Mouse (Mus musculus) heart, embryonic 15.5 days (tissue): ENCODE data around the gene Pabpn1. TPM values are rescaled to one million over a fixed set of nuclear protein-coding genes. Genes with fewer than 3 reads are reported as not detected.
A peak's percentile ranks its signal among the peaks of the same experiment; 100 is the strongest.

Experiments used
- ATAC-seq: fragments of 200-750 bp; cut with Nextera tagmentation; replicated peaks from 2 replicates; pipeline ENCODE4 v1.8.0; 2017; ENCODE audit warnings: low read depth, moderate TSS enrichment; ENCODE audit not compliant: insufficient number of reproducible peaks, insufficient read depth, low FRiP score
- H3K27ac ChIP-seq: fragments of 300-500 bp; sonication (generic); 2 replicates; pipeline ENCODE4 v1.5.1; 2015; ENCODE audit warnings: mild to moderate bottlenecking, inconsistent platforms
- H3K27me3 ChIP-seq: fragments of 300-500 bp; sonication (generic); 2 replicates; pipeline ENCODE4 v1.6.1; 2015; ENCODE audit warnings: inconsistent platforms
- H3K36me3 ChIP-seq: fragments of 300-500 bp; sonication (generic); 2 replicates; pipeline ENCODE4 v1.6.1; 2015; ENCODE audit warnings: mild to moderate bottlenecking, inconsistent platforms
- H3K4me1 ChIP-seq: fragments of 300-500 bp; sonication (generic); replicated peaks from 2 replicates; pipeline ENCODE4 v1.6.1; 2015; ENCODE audit warnings: inconsistent platforms
- H3K4me2 ChIP-seq: fragments of 300-500 bp; sonication (generic); 2 replicates; pipeline ENCODE4 v1.6.1; 2015; ENCODE audit warnings: inconsistent platforms, mild to moderate bottlenecking, moderate library complexity
- H3K4me3 ChIP-seq: fragments of 300-500 bp; sonication (generic); 2 replicates; pipeline ENCODE4 v1.5.1; 2015; ENCODE audit warnings: mild to moderate bottlenecking, inconsistent platforms
- H3K9ac ChIP-seq: fragments of 300-500 bp; sonication (generic); 2 replicates; pipeline ENCODE4 v1.6.1; 2015; ENCODE audit warnings: mild to moderate bottlenecking, inconsistent platforms
- H3K9me3 ChIP-seq: fragments of 300-500 bp; sonication (generic); replicated peaks from 2 replicates; pipeline ENCODE4 v1.6.1; 2016; ENCODE audit warnings: inconsistent platforms
- WGBS: fragments of 180-500 bp; shearing (Covaris S2); methylation state at CpG from one replicate; pipeline ENCODE4 v1.1.7; 2015; ENCODE audit warnings: mixed read lengths; 5-methylcytosine and 5-hydroxymethylcytosine counted together
- polyA plus RNA-seq: library from polyadenylated mRNA; unstranded; fragments of >200 nt; fragmentation: Nextera tagmentation; extraction: Ambion mirVana; gene quantifications from 2 replicates; pipeline ENCODE4 v1.2.1, GENCODE M21; 2015

Pabpn1 gene
- polyA plus RNA-seq, 1 experiment from 2014 or later, result 56.5 TPM

DNA sequence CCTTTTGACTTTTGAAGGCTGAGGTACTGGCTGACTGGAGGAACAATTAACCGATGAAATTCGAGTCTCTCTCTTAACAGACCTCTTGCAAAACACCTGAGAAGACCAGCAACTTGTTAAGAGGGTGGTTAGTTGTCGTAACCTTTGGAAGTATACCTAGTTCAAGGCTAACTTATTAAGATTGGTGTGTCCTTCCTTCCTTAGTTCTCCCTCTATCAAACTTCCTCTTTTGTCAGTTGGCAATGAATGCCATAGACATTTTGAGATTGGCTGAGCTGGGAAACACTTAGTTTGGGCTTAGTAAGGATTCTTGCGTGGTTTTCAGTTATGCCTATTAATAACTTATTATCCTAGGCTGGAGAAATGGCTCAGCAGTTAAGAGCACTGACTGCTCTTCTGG is 24.3 kb upstream of the Pabpn1 start:
- H3K9ac ChIP-seq, result no peak overlapping the region
- no peak for ATAC-seq
- 82% methylated on average over 4 of the region's 4 CpGs for WGBS

DNA sequence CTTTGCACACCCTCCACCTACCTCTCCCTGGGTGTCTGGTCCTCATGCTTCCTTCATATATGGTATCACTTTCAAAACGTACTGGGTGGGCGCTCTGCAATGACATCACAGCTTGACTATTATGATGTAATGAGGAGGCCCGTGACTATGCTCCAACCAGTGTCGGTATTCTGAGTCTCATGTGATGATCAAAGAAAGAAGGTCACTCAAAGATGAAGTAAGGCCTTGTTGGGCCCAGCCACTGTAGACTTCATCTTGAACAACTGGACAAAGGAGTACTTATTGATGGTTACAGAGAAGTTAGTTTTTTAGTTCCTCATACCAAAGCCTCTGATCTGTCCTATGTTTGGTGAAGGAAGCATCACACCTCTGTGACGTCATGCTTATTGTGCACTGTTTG is 21.4 kb upstream of the Pabpn1 start, which contains the start of gene Homez:
Gene Homez, minus strand, starts transcription at position 101 of the 400 bp plus-strand sequence.
- 79% methylated on average over 5 of the region's 5 CpGs for WGBS
- H3K9ac ChIP-seq, result no peak within 1 kb of the TSS
- H3K36me3 ChIP-seq, result no peaks in the 10 kb centered on the region
- H3K27ac ChIP-seq, result no peak within 1 kb of the TSS
- H3K27me3 ChIP-seq, result no peaks in the 10 kb centered on the region
- H3K4me1 ChIP-seq, result peaks cover 5% of the 10 kb centered on the region
- no peaks in the 10 kb centered on the region for H3K9me3 ChIP-seq
- no peak within 1 kb of the TSS for H3K4me2 ChIP-seq
- no peak within 1 kb of the TSS for H3K4me3 ChIP-seq
- no peak for ATAC-seq

More for the DNA sequence above, 24.3 kb upstream of the Pabpn1 start:
- Histone ChIP-seq H3K27ac (no peak overlapping the region), H3K9me3 (no peaks in the 10 kb centered on the region), H3K36me3 (no peaks in the 10 kb centered on the region), H3K27me3 (no peaks in the 10 kb centered on the region), H3K4me2 (no peak overlapping the region), H3K4me1 (peaks cover 8% of the 10 kb centered on the region; the same call in 1 of the 2 replicates), H3K4me3 (no peak overlapping the region)

DNA sequence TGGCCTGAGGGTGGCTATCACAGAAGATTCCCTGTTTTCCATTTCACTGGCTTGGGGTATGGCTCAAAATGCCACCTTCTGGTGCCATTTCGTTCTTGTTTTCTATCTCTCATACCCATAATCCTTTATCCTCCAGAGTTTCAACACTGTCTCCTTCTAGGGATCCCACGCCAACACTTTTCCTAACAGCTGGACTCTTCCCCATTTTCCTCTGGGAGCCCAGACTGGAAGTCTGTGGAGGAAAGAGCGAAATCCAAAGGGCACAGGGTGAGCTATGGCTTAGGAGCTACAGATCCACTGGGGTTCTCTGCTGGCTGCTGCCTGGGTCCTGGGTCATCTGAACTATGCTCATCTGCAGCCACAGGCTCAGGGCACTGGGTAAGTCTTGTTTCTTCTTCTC is 18.1 kb upstream of the Pabpn1 start:
- Histone ChIP-seq H3K9me3 (no peaks in the 10 kb centered on the region), H3K4me3 (no peak overlapping the region), H3K4me2 (no peak overlapping the region), H3K27me3 (no peaks in the 10 kb centered on the region), H3K9ac (no peak overlapping the region), H3K27ac (no peak overlapping the region), H3K4me1 (peaks cover 16% of the 10 kb centered on the region), H3K36me3 (no peaks in the 10 kb centered on the region)
- no peak for ATAC-seq
- WGBS, result 84% methylated on average over 3 of the region's 3 CpGs

DNA sequence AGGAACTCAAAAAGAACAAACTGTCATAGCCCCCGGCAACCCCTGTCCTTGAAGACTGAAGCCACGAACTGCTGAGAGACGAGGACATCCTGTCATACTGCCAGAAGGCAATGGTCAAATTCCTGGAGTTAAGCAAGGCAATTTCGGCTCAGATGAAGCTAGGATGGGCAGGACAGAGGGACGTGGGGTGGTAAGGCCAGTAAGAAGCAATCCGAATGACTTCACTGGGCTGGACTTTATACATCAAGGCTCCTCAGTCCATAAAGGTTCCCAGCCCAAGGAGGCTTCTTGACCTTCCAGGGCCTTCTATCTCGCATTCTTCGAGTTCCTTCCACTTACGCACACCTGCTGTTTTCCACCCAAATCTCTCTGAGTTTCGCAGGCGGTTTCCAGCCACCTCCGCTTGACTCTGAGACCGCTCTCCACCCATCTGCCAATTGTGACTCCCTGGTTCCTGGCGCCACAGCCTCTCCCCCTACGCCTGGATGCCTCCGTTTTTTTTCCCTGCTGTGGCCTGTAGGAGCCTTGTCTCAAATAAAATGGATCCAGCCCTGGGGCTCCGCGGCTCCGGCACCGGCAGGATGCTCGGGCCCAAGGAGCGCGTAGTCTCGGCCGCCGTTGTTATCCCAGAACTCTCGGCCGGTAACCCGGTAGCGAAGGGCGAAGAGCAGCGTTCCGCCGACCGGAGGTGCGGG is 16.3 kb upstream of the Pabpn1 start:
- peak overlapping the region; percentile 84 for H3K27ac ChIP-seq
- H3K9me3 ChIP-seq, result no peaks in the 10 kb centered on the region
- no peaks in the 10 kb centered on the region for H3K36me3 ChIP-seq
- peak overlapping the region; percentile 87 for H3K4me3 ChIP-seq
- peaks cover 16% of the 10 kb centered on the region for H3K4me1 ChIP-seq
- no peaks in the 10 kb centered on the region for H3K27me3 ChIP-seq
- 3% methylated on average over 36 of the region's 36 CpGs for WGBS
- ATAC-seq, result peak; percentile 3
- peak overlapping the region; percentile 96 for H3K4me2 ChIP-seq
- H3K9ac ChIP-seq, result peak overlapping the region; percentile 81

DNA sequence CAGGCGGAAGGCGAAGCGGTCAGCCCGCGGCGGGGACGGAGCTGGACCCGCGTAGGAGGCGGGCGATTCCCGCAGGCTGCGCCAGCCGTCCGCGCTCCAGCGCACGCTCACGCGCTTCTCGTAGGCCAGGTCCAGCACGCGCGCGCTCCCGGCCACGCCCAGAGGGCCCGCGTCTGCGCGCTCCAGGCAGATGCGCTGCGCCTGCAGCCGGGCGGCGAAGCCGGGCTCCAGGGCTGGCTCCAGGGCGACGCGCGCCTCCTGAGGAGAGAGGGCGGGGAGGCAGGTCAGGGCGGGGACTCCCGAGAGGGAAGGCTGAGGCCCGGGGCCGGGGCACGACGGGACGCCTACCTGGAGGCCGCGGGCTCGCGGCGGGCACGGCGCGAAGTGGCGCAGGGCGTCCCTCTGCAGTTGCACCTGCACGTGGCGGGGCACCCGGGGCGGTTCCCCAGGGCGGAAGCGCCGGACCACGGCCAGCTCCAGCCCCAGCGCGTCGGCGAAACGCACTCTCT is 15.7 kb upstream of the Pabpn1 start:
- H3K27me3 ChIP-seq, result no peaks in the 10 kb centered on the region
- peak overlapping the region; percentile 96 for H3K4me2 ChIP-seq
- peak overlapping the region; percentile 87 for H3K4me3 ChIP-seq
- under 1% methylated on average over 66 of the region's 72 CpGs for WGBS
- H3K9ac ChIP-seq, result peak overlapping the region; percentile 81
- H3K9me3 ChIP-seq, result no peaks in the 10 kb centered on the region
- peaks cover 16% of the 10 kb centered on the region for H3K4me1 ChIP-seq
- peak; percentile 90 for ATAC-seq
- H3K27ac ChIP-seq, result peak overlapping the region; percentile 84
- H3K36me3 ChIP-seq, result no peaks in the 10 kb centered on the region

DNA sequence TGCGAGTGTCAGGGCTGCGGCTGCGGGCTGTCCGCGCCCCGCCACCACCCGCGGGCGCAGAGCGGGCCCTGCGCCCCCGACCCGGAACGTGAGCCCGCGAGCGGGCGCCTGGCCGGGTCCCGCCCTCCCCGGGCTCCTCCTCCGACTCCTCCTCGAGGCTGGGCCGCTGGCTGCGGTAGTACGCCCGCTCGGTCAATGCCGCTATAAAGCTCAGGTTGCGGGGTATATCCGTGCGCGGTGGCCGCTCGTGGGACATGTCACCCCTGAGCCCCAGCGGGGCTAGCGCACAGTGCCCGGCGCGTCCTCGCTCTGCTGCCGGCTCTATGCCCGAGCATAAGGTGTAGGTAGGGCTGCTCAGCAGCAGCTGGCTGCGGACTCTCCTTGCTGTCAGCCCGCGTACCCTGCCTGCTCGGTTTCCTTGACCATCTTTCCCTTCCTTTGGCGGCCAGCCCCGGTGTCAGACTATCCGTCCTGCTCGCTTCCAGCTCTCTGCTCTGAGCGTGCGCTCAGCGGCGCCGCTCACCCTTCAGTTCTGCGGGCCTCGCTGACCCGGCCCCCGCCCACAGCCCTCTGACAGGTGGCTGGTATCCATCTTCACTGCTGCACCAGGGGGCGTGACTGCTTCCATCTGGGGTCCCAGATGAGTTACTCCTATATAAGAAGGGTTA is 15.1 kb upstream of the Pabpn1 start, which contains the start of gene Ppp1r3e:
Gene Ppp1r3e, minus strand, starts transcription at position 503 of the 668 bp plus-strand sequence.
- WGBS, result under 1% methylated on average over 57 of the region's 61 CpGs
- ATAC-seq, result peak; percentile 82

DNA sequence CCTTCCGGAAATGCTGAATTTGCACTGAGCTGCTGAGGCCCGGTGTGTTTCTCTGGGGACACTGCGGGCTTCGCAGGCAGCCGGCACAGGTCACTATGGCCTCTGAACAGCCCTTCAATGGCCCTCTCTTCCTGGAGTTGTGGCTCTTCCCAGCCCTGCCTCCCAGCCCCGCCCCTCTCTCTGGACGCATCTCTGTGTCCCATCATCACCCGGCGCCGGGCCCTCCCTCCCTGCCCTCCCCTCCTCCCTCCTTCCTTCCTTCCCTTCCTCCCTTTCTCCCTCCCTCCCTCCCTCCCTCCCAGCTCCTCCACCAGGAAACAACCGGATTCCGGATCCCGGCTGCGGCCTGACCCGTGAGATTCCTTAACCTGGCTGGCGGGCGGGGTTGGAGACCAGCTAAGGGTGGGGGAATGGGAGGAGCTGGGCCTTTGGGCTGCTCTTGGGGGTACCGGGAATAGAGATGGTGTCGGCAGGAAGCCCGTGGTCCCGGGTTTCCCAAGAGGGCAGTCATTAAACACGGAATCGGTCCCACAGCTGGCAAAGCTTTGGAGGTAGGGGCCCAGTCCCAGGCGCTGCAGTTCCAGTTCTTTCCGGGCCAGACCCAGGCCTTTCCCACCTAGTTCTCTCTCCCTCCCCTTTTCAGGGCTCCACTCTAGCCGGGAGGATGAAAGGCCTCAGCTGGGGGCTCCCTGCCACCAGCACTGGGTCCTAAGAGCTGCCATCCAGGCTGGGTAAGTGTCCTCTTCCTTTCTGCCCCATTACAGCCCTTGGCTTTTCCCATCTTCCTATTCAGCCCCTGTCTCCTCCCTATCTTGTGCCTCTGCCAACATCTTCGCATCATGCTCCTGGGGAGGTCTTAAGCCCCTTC is 8.9 kb upstream of the Pabpn1 start, which contains the start of the genes Bcl2l2 and Gm20521:
Gene Bcl2l2, plus strand, starts transcription at position 224 of the 868 bp plus-strand sequence.
Gene Gm20521, plus strand, starts transcription at position 288 of the 868 bp plus-strand sequence.
- H3K9me3 ChIP-seq, result no peaks in the 10 kb centered on the region
- WGBS, result under 1% methylated on average over 27 of the region's 27 CpGs
- peaks cover 10% of the 10 kb centered on the region; the same call in 1 of the 2 replicates for H3K36me3 ChIP-seq

More for the DNA sequence above, 15.1 kb upstream of the Pabpn1 start, which contains the start of gene Ppp1r3e:
- H3K4me2 ChIP-seq, result peak within 1 kb of the TSS; percentile 96
- no peaks in the 10 kb centered on the region for H3K27me3 ChIP-seq
- peak within 1 kb of the TSS; percentile 87 for H3K4me3 ChIP-seq
- peak within 1 kb of the TSS; percentile 84 for H3K27ac ChIP-seq
- H3K9me3 ChIP-seq, result no peaks in the 10 kb centered on the region
- H3K4me1 ChIP-seq, result peaks cover 16% of the 10 kb centered on the region
- H3K9ac ChIP-seq, result peak within 1 kb of the TSS; percentile 81
- no peaks in the 10 kb centered on the region for H3K36me3 ChIP-seq

DNA sequence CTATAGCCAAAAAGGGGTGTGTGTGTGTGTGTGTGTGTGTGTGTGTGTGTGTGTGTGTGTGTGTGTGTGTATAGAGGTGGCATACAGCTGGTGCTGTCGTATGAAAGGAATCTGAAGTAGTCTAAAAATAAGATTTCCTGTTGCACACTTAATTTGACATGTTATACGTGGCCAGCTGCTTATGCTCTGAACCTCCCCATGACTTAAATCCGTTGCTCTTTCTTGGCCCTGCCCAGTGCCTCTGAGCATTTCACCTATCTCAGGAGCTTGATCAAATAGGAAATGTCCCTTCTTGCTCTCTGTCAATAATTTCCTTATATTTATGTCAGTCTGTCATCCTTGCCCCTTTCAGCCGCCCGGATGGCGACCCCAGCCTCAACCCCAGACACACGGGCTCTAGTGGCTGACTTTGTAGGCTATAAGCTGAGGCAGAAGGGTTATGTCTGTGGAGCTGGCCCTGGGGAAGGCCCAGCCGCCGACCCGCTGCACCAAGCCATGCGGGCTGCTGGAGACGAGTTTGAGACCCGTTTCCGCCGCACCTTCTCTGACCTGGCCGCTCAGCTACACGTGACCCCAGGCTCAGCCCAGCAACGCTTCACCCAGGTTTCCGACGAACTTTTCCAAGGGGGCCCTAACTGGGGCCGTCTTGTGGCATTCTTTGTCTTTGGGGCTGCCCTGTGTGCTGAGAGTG is 8.1 kb upstream of the Pabpn1 start:
- ATAC-seq, result no peak
- peaks cover 23% of the 10 kb centered on the region for H3K4me1 ChIP-seq
- peak overlapping the region; percentile 80 for H3K4me2 ChIP-seq
- peaks cover 10% of the 10 kb centered on the region; the same call in 1 of the 2 replicates for H3K36me3 ChIP-seq
- peak overlapping the region; percentile 80 for H3K4me3 ChIP-seq
- H3K27me3 ChIP-seq, result no peaks in the 10 kb centered on the region
- 24% methylated on average over 21 of the region's 21 CpGs for WGBS
- H3K9ac ChIP-seq, result peak overlapping the region; percentile 83
- H3K9me3 ChIP-seq, result no peaks in the 10 kb centered on the region
- peak overlapping the region; percentile 97 for H3K27ac ChIP-seq

More for the DNA sequence above, 8.9 kb upstream of the Pabpn1 start, which contains the start of the genes Bcl2l2 and Gm20521:
- H3K4me2 ChIP-seq, result peak within 1 kb of the TSS; percentile 80
- peaks cover 23% of the 10 kb centered on the region for H3K4me1 ChIP-seq
- peak within 1 kb of the TSS; percentile 83 for H3K9ac ChIP-seq
- no peaks in the 10 kb centered on the region for H3K27me3 ChIP-seq
- ATAC-seq, result peak; percentile 90
- H3K4me3 ChIP-seq, result peak within 1 kb of the TSS; percentile 80
- H3K27ac ChIP-seq, result peak within 1 kb of the TSS; percentile 97

DNA sequence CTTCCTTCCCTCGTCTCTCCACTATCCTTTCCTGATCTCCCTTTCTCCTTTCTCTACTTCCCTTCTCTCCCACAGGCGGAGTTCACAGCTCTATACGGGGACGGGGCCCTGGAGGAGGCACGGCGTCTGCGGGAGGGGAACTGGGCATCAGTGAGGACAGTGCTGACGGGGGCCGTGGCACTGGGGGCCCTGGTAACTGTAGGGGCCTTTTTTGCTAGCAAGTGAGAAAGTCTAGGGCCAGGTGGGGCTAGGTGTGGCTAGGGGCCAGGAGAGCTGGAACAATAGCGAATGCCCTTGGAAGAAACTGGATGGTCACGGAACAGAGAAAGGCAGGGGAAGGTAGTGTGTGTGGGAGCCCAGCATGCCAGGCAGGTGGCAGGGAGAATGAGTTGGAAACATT is 7.0 kb upstream of the Pabpn1 start:
- Histone ChIP-seq H3K9ac (no peak overlapping the region), H3K4me3 (no peak overlapping the region), H3K27me3 (no peaks in the 10 kb centered on the region), H3K9me3 (no peaks in the 10 kb centered on the region), H3K27ac (no peak overlapping the region), H3K36me3 (peaks cover 10% of the 10 kb centered on the region; the same call in 1 of the 2 replicates), H3K4me2 (no peak overlapping the region), H3K4me1 (peaks cover 23% of the 10 kb centered on the region)
- no peak for ATAC-seq
- 83% methylated on average over 11 of the region's 11 CpGs for WGBS

DNA sequence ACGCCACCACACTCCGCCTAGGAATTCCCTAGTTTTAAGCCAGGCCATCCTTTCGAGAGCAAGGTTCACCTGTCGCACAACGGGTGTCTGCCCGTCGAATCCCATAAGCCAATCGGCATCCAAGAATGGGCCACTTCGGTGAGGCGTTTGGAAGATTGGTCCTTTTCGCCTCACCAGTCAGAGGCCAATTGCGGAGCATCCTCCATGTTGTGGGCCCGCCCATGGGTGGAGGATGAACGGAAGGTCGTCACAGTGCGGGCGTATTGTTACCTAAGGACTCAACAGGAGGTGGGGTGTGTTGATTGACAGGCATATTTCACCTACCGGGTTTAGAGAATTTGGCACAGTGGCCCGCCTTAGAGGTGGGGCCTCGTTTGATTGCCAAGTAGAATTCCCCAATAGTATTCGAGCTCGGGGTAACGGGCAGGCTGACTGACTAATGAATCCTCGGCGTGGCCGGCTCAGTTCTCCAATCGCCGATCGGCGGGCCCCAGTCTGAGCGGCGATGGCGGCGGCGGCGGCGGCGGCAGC is 1.4 kb downstream of the Pabpn1 start:
- Histone ChIP-seq H3K9ac (peak overlapping the region; percentile 97), H3K4me3 (peak overlapping the region; percentile 73), H3K4me1 (peaks cover 34% of the 10 kb centered on the region), H3K27ac (peak overlapping the region; percentile 94), H3K36me3 (peaks cover 31% of the 10 kb centered on the region), H3K9me3 (no peaks in the 10 kb centered on the region), H3K27me3 (no peaks in the 10 kb centered on the region), H3K4me2 (peak overlapping the region; percentile 68)
- WGBS, result under 1% methylated on average over 38 of the region's 38 CpGs
- ATAC-seq, result peak; percentile 97
